Mouse (Mus musculus) brain, embryonic 14.5 days (tissue): ENCODE data around the gene Tnrc6c.

Source experiments
- CTCF ChIP-seq: fragments of 200-500 bp; IDR thresholded peaks from 2 replicates; pipeline ENCODE4 v1.5.1; 2012; ENCODE audit warnings: inconsistent platforms, mild to moderate bottlenecking, moderate library complexity, borderline replicate concordance; ENCODE audit not compliant: insufficient read depth, insufficient read length; ENCODE audit errors: extremely low read depth
- POLR2A ChIP-seq: fragments of 200-500 bp; IDR thresholded peaks from 2 replicates; pipeline ENCODE4 v1.6.1; 2012; ENCODE audit warnings: mild to moderate bottlenecking, inconsistent platforms, borderline replicate concordance; ENCODE audit not compliant: poor library complexity, insufficient read depth, insufficient read length, severe bottlenecking; ENCODE audit errors: extremely low read depth

DNA sequence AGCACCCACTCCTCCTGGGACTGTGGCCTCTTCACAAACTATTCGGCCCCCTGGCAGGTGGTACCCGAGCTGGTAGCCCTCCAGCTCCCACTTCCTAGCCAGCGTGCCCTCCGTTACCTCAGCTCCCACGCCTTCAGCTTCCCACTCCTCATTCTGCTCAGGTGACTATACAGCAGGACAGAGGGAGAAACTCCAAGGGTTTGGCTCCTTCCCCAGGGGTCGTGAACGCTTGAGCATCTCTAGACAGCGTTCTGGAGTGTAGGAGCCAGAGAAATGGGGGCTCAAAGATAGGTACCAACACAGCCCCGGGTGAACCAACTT is 137.3 kb downstream of the Tnrc6c start:
- TF ChIP-seq POLR2A (no peak), CTCF (no peak)
